Mouse (Mus musculus) embryo, embryonic 9.5 days (tissue): ENCODE results near the gene Olfr418.
"Not testable (repeated sequence)": the region's sequence is repeated elsewhere in the genome, so short reads cannot be mapped to it uniquely, and the experiment has no call there.

Source experiments
- DNase-seq: peaks from one replicate; pipeline ENCODE4 v3.0.0-alpha.2; 2017; ENCODE audit errors: extremely low spot score

The Olfr418 gene

DNA sequence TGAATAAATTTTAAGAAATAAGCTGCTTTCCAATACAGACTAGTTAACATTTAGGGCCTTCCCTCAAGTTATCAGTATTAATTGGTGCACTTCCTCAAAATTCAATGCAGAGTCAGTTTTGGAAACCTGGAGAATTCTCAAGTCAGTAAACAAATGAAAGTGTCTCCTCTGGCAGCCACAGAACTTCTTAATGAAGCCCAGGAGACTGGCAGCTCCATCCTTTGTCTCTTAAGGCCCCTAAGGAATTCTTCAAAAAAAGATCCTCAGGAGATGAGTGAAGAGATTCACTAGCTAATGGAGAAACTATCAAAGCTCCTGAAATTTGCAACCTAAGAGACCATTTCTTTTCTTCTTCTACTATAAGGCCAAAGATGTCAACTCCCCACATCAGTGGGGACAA lies at the start of gene Olfr418:
Olfr418 (plus strand) TSS at position 301 of the 400 bp plus-strand sequence.
- no peak for DNase-seq

DNA sequence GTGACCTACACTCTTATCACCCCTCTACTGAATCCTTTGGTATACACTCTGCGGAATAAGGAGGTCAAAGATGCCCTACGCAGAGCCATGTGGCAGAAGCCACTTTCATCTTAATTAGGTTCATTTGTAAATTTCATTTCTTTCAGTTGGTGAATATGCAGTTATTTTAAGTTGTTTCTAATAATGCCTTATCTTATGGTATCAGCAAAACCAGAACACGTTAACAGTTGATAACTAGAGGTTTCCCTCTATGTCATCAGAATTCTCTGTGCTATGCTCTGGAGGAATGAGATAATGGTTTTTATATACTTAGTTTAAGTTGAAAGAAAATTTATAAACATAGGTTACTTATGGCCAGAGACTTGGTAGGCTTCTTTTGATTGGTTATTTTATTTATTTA lies 49.3 kb upstream of the Olfr418 start:
- no peak for DNase-seq

DNA sequence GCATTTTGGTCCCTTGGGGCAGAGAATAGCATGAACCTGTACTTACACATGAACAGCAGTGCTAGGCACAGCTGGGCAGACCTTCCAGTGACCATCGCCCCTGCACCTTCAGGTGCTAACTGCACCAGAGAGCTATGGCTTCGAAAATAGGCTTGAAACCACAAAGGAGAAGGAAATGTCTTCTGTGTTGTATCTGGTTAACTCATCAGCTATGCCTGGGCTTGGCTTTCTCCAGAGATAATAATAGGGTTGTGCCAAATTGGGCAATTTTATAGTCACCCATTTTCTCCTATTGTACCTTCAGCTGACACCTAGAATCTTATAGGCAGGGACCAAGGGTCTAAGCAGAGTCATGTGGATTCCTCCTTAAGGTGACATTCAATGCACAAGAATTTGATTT lies 38.7 kb upstream of the Olfr418 start, which contains the start of gene Fcer1a:
Fcer1a (minus strand) TSS at position 134 of the 400 bp plus-strand sequence.
- DNase-seq: no peak

DNA sequence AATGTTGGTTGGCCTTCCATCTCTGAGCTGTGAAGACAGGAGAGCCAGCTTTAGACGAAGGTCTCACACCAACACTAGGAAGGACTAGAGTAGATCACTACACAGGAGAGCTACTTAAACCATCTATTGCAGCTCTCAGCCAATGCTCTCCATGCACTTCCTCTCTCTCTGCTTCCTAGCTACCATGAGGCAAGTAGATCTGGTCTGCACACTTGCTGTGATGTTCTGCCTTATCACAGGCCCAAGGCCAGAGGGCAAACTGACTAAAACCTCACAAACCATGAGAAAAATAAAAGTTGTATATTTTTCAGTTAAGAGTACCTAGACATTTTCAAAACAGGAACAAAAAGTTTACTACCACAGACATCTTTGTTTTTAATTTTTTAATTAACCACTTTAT lies 28.8 kb upstream of the Olfr418 start:
- not testable (repeated sequence) for DNase-seq

DNA sequence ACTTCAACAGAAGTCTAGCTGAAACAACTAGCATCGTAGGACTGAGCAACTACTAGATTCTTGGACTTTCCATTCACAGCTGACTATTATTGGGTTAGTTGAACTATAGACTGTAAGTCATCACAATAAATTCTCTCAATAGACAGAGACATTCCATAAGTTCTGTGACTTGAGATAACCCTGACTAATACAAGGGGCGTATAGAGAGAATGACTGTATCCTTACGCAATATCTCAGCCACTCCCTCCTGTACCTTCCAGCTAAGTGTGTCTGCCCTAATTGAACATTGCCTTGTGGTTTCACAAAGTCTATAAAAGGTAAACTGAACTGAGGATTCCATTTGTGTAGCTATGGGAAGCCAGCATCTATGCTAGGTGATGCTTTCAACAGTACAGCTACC lies 15.9 kb upstream of the Olfr418 start:
- DNase-seq: no peak

DNA sequence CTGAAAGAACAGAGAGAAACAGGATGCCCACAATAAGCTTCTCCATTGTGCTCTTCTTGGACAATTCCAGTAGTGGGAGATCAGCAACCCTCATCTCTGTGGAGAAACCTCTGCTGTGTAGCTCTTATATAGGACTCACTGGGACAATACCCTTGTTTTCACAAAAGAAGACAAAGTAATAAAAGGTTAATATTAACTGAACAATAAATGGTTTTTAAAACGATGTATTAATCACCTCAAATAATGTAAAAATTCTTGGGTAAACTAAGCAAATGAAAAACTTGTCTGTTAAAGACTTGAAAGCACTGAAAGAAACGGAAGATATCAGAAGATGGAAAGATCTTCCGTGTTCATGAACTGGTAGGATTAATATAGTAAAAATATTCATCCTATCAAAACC lies 11.9 kb downstream of the Olfr418 start, which contains the start of gene Mptx2:
Mptx2 (minus strand) TSS at position 101 of the 400 bp plus-strand sequence.
- DNase-seq: no peak

DNA sequence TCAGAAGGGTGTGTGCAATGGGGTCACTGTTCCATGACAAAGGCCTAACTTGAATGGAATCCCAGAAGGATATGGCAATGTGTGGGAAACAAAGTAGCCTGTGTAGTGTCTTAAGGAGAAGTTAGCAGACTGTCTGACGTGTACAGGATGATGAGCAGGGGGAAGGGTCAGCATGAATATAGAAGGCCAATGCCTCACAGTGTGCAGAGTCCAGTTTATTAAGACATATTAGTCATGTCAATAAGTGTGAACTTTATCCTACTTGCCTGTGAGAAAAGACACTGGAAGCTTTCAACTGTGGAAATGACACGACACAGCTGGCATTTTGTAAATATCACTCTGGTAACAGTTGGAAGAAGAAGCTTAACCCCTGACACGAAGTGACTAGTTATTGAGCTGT lies 37.0 kb downstream of the Olfr418 start:
- not testable (repeated sequence) for DNase-seq

DNA sequence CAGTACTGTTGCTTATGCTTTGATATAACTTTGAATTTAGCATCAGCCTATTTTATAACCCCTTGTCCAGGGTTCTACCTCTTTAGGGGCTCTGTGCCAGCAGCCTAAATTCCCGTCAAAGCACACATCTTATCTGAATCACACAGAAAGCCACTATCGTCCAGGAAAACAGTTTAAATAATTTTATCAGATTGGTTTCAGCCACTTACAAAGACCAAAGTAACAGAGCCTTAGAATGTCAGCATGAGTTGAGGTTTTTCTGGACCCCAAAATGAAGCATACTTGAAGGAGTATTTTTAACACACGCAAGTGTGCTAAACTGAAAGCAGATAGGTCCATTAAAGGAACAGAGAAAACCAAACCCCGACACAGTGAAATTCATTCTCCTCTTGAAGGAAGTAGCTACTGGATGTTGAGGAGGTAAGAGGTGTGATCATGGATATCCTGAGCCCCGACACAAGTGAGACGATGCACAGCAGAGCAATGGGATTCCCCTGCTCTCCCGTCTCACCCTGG lies 47.8 kb downstream of the Olfr418 start:
- not testable (repeated sequence) for DNase-seq

DNA sequence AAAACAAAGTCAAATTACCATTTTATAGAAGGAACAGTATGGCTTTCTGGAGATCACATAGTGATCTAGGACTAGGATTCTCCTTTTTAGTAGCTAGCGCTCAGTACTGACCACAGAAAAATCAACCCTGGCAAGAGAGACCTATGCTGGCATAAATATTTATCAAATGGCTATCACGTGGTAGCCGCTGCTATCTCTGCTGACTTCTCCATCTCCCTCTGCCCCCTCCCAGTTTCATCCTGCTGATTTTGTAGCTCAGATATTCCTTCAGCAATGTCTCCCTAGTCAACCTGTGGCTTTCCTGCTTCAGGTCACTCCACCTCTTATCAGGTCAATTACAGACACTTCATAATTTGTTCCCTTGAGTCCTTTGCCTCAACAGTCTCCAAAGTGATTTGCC lies 49.9 kb downstream of the Olfr418 start:
- no peak for DNase-seq

DNA sequence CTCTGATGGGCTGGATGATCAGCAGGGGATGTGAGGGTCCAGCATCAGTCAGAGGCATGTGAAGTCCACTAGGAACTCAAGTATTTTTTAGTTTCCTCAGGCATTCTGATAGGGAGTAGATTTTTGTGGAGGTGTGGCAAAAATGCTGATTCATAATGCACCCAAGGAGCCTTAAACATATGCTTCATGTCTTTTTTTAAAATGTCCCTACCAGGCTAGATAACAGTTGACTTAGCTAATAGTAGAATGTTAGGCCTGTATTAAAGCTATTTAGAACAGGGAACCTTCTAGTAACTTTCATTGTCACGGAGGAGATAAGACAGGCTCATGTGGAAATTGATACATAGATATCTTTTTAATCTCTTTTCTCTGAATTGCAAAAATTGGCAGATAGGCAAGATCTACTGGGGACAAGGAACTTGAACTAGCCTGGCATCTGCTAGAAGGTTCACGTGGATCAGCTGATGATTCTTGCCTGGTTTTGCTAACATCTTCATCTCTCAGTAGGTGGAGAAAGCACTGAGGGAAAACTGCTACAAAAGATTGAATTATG lies 52.2 kb downstream of the Olfr418 start:
- DNase-seq: no peak

DNA sequence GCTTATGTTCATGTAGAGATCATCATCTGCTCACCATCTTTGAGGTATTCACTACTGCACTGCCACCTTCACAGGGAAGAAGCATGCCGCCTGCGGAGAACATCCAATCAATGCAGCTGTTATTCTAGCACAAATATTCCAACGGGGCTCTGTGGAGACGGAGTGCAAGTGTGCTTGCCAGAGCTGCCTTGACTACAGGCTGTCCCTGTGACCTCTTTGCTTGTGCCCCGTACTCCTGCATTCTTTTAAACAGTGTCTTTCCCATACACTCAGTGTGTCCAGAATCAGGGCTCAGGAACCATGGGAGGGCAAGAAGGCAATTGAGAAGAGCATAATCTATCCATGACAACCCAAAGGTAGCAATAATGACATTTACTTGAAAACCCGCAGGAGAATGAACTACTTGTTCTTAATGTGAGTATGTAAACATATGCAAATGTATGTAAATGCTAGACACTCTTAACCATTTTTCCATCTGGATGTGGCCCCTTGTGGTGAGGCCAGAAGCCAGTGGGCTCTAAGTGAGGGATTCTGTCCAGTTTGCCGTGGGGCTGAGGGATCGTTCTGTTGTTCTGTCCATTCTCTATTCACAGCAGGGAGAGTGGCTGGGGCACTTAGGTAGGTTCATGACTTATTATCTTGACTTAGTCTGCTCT lies 55.9 kb downstream of the Olfr418 start:
- DNase-seq: no peak

DNA sequence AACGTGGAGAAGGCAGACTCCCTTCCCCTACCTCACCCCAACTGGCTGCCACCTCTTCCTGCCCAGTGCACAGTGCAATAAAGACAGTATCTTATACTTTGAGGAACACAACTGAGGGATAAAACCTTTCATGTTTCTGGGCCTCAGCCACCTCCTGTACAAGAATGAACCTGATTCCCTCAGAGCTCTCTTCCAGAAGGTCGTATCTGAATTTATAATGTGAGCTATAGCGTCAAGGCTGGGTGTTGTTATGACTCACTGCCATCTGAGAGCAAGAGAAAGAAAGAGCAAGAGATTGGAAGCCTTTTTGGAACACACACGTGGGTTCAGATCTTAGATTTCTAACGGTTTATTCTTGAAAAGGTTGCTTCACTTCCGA lies 56.4 kb downstream of the Olfr418 start:
- DNase-seq: no peak
